Mouse (Mus musculus): Measurements from ENCODE around the gene Dlg2. TPM values are rescaled to one million over a fixed set of nuclear protein-coding genes. Genes with fewer than 3 reads are reported as not detected.
A peak's percentile ranks its signal among the peaks of the same experiment; 100 is the strongest.

The Dlg2 gene
- polyA plus RNA-seq, 1 experiment from 2014 or later, result 1.5 TPM

GRCm38 (mm10) chr7:92292918-92293518 is 1816.5 kb downstream of the Dlg2 start:
- no peak for TF ChIP-seq CTCF (IDR thresholded peaks at IDR 0.05)
- ChIA-PET CTCF (no interaction called here), POLR2A (no interaction called here)
- no peaks in the 10 kb centered on the region for H3K27me3 ChIP-seq
- DNase-seq (ENCODE audit: low read depth, low spot score) (no peak), ATAC-seq (no peak)
- in situ Hi-C loops (cut with MboI; ENCODE audit: low pct_unique_long_range_greater_than_20kb), result no loop called here

- ChIA-PET POLR2A (no interaction called here), CTCF (interaction anchor here (0.8 kb wide), 1 partner anchor 141 kb away, joined by 3 read pairs; no protein-coding TSS in a partner anchor)
- in situ Hi-C loops (cut with MboI; ENCODE audit: low pct_unique_long_range_greater_than_20kb), result no loop called here
- TF ChIP-seq CTCF (IDR thresholded peaks at IDR 0.05), result no peak
- peaks cover 3% of the 10 kb centered on the region for H3K27me3 ChIP-seq
- ATAC-seq (no peak), DNase-seq (ENCODE audit: low read depth, low spot score) (no peak)
Observed at GRCm38 (mm10) chr7:92301046-92301445, 1824.6 kb downstream of the Dlg2 start.

- CTCF ChIA-PET, result no interaction called here
- in situ Hi-C loops (cut with MboI; ENCODE audit: low pct_unique_long_range_greater_than_20kb), result no loop called here
Observed at GRCm38 (mm10) chr7:92307634-92308033, 1831.2 kb downstream of the Dlg2 start.

GRCm38 (mm10) chr7:92308168-92308567 is 1831.7 kb downstream of the Dlg2 start:
- in situ Hi-C loops (cut with MboI; ENCODE audit: low pct_unique_long_range_greater_than_20kb), result no loop called here
- no peak for TF ChIP-seq CTCF (IDR thresholded peaks at IDR 0.05)
- ChIA-PET CTCF (no interaction called here), POLR2A (no interaction called here)
- H3K27me3 ChIP-seq, result no peaks in the 10 kb centered on the region
- DNase-seq (ENCODE audit: low read depth, low spot score) (no peak), ATAC-seq (no peak)

More at GRCm38 (mm10) chr7:92307634-92308033, 1831.2 kb downstream of the Dlg2 start:
- no peak for ATAC-seq
- TF ChIP-seq CTCF (IDR thresholded peaks at IDR 0.05), result no peak
- DNase-seq (ENCODE audit: low read depth, low spot score), result no peak
- POLR2A ChIA-PET, result no interaction called here
- no peaks in the 10 kb centered on the region for H3K27me3 ChIP-seq

- DNase-seq (ENCODE audit: low read depth, low spot score), result no peak
- no peaks in the 10 kb centered on the region for H3K27me3 ChIP-seq
- in situ Hi-C loops (cut with MboI; ENCODE audit: low pct_unique_long_range_greater_than_20kb), result no loop called here
- ATAC-seq, result no peak
- CTCF ChIA-PET, result interaction anchor here (0.9 to 1.9 kb wide), 3 partner anchors 14 to 235 kb away, joined by 3 to 5 read pairs (median 4); no protein-coding TSS in a partner anchor
- POLR2A ChIA-PET, result no interaction called here
- TF ChIP-seq CTCF (IDR thresholded peaks at IDR 0.05), result no peak
Observed at GRCm38 (mm10) chr7:92316389-92316788, 1839.9 kb downstream of the Dlg2 start.

GRCm38 (mm10) chr7:92319469-92319868 is 1843.0 kb downstream of the Dlg2 start:
- TF ChIP-seq CTCF (IDR thresholded peaks at IDR 0.05), result no peak
- in situ Hi-C loops (cut with MboI; ENCODE audit: low pct_unique_long_range_greater_than_20kb), result no loop called here

GRCm38 (mm10) chr7:92320181-92320580 is 1843.7 kb downstream of the Dlg2 start:
- DNase-seq (ENCODE audit: low read depth, low spot score), result no peak
- ATAC-seq, result no peak
- CTCF ChIA-PET, result interaction anchor here (1.4 kb wide), 1 partner anchor 231 kb away, joined by 4 read pairs; no protein-coding TSS in a partner anchor
- in situ Hi-C loops (cut with MboI; ENCODE audit: low pct_unique_long_range_greater_than_20kb), result loop anchor here (5.0 kb wide), 2 partner anchors 218 to 227 kb away; no protein-coding TSS in a partner anchor
- POLR2A ChIA-PET, result interaction anchor here (0.6 kb wide), 1 partner anchor 71 kb away, joined by 6 read pairs; no protein-coding TSS in a partner anchor
- no peaks in the 10 kb centered on the region for H3K27me3 ChIP-seq
- no peak for TF ChIP-seq CTCF (IDR thresholded peaks at IDR 0.05)

More at GRCm38 (mm10) chr7:92319469-92319868, 1843.0 kb downstream of the Dlg2 start:
- ChIA-PET POLR2A (no interaction called here), CTCF (interaction anchor here (1.4 kb wide), 2 partner anchors 10 to 231 kb away, joined by 4 read pairs; no protein-coding TSS in a partner anchor)
- ATAC-seq (no peak), DNase-seq (ENCODE audit: low read depth, low spot score) (no peak)
- H3K27me3 ChIP-seq, result no peaks in the 10 kb centered on the region

- no peak for DNase-seq (ENCODE audit: low read depth, low spot score)
- CTCF ChIA-PET, result no interaction called here
- POLR2A ChIA-PET, result no interaction called here
- H3K27me3 ChIP-seq, result no peaks in the 10 kb centered on the region
- no peak for TF ChIP-seq CTCF (IDR thresholded peaks at IDR 0.05)
- ATAC-seq, result no peak
- in situ Hi-C loops (cut with MboI; ENCODE audit: low pct_unique_long_range_greater_than_20kb), result loop anchor here (5.0 kb wide), 2 partner anchors 219 to 226 kb away; no protein-coding TSS in a partner anchor
Observed at GRCm38 (mm10) chr7:92321786-92322185, 1845.3 kb downstream of the Dlg2 start.

- ATAC-seq, result no peak
- TF ChIP-seq CTCF (IDR thresholded peaks at IDR 0.05), result no peak
- POLR2A ChIA-PET, result no interaction called here
- DNase-seq (ENCODE audit: low read depth, low spot score), result no peak
- CTCF ChIA-PET, result interaction anchor here (1.1 to 1.4 kb wide), 3 partner anchors 9 to 13 kb away, joined by 3 to 4 read pairs (median 4); no protein-coding TSS in a partner anchor
- in situ Hi-C loops (cut with MboI; ENCODE audit: low pct_unique_long_range_greater_than_20kb), result loop anchor here (5.0 kb wide), 2 partner anchors 220 to 225 kb away; no protein-coding TSS in a partner anchor
- H3K27me3 ChIP-seq, result no peaks in the 10 kb centered on the region
Observed at GRCm38 (mm10) chr7:92322342-92323069, 1846.0 kb downstream of the Dlg2 start.

- peak; percentile 76 for TF ChIP-seq CTCF (IDR thresholded peaks at IDR 0.05)
- in situ Hi-C loops (cut with MboI; ENCODE audit: low pct_unique_long_range_greater_than_20kb), result loop anchor here (5.0 kb wide), 2 partner anchors 221 to 224 kb away; no protein-coding TSS in a partner anchor
- DNase-seq (ENCODE audit: low read depth, low spot score), result peak; percentile 17
- peak; percentile 74 for ATAC-seq
- ChIA-PET POLR2A (interaction anchor here (0.8 kb wide), 1 partner anchor 218 kb away, joined by 3 read pairs; no protein-coding TSS in a partner anchor), CTCF (interaction anchor here (1.1 to 1.4 kb wide), 5 partner anchors 8 to 227 kb away, joined by 3 to 4 read pairs (median 4); no protein-coding TSS in a partner anchor)
- H3K27me3 ChIP-seq, result no peaks in the 10 kb centered on the region
Observed at GRCm38 (mm10) chr7:92323710-92324109, 1847.2 kb downstream of the Dlg2 start.
